In the genomic region with DNA sequence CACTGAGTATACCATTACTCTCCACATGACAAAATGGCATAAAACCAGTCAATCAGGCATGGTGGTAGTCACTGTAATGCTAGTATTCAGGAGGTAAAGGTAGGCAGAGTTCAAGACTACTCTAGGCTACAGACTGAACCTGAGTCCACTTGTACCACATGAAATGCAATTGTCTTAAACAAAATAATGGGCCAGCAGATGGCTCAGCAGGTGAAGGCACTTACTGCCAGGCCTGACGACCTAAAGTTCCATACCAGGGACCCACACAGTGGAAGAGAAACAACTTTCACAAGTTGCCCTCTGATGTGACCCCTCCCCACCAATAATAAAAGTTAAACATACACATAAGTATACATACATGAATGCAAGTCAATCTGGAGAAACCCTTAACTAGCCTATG, we compare ENCODE assay signal across 20 mouse cellular contexts. TPM values are rescaled to one million over a fixed set of nuclear protein-coding genes. Genes with fewer than 3 reads are reported as not detected.
DNase-seq lines count a peak whose midpoint lies in the region; ATAC-seq and TF ChIP-seq lines count a peak whose summit lies in the region.
"Had no signal": no experiment of that assay in that cellular context is flagged by ENCODE, and none has a peak within 500 bp of the region (broad histone marks: within the 10 kb centered on the region; RNA-seq: fewer than 3 reads in every experiment).

No protein-coding gene starts in this region.

- 80% methylated on average over 1 of the region's 1 CpGs for WGBS in heart, embryonic 13.5 days
- WGBS in heart, postnatal 0 days = 67% methylated on average over 1 of the region's 1 CpGs
- 72% methylated on average over 1 of the region's 1 CpGs for WGBS in heart, embryonic 10.5 days

- no peak overlapping the region for H3K4me3 ChIP-seq in heart, embryonic 13.5 days
- H3K4me3 ChIP-seq in heart, postnatal 0 days (ENCODE audit: low read depth, low read length) = no peak overlapping the region
- no peak overlapping the region for H3K4me3 ChIP-seq in heart, embryonic 10.5 days
- H3K4me3 ChIP-seq: forebrain, embryonic 10.5 days; forebrain, embryonic 13.5 days; hindbrain, embryonic 13.5 days had no signal

- no peaks in the 10 kb centered on the region for H3K27me3 ChIP-seq in heart, embryonic 13.5 days (replicated peaks)
- H3K27me3 ChIP-seq in heart, postnatal 0 days (ENCODE audit: control insufficient read depth, insufficient read depth, low read length) = no peaks in the 10 kb centered on the region
- H3K27me3 ChIP-seq in heart, embryonic 10.5 days (ENCODE audit: insufficient read depth, poor library complexity, severe bottlenecking) = no peaks in the 10 kb centered on the region
- H3K27me3 ChIP-seq: forebrain, embryonic 13.5 days; hindbrain, embryonic 13.5 days had no signal

- peaks cover 57% of the 10 kb centered on the region for H3K4me1 ChIP-seq in heart, embryonic 13.5 days
- peaks cover 34% of the 10 kb centered on the region for H3K4me1 ChIP-seq in heart, postnatal 0 days (ENCODE audit: control insufficient read depth, insufficient read depth)
- peaks cover 22% of the 10 kb centered on the region for H3K4me1 ChIP-seq in heart, embryonic 10.5 days

- H3K27ac ChIP-seq in heart, embryonic 13.5 days (replicated peaks) = peak overlapping the region; percentile 60; the same call in 1 of the 2 replicates
- peak overlapping the region; percentile 36 for H3K27ac ChIP-seq in heart, postnatal 0 days (ENCODE audit: low read depth)
- no peak overlapping the region for H3K27ac ChIP-seq in heart, embryonic 10.5 days
- H3K27ac ChIP-seq: forebrain, embryonic 10.5 days; hindbrain, postnatal 0 days had no signal

- no peak for TF ChIP-seq CTCF in heart, postnatal 0 days (IDR thresholded peaks at IDR 0.05; ENCODE audit: low read depth)

- no peak overlapping the region for H3K9ac ChIP-seq in heart, embryonic 13.5 days
- H3K9ac ChIP-seq in heart, postnatal 0 days (replicated peaks; ENCODE audit: low read depth, low read length) = no peak overlapping the region
- H3K9ac ChIP-seq: forebrain, embryonic 13.5 days; hindbrain, embryonic 13.5 days had no signal

- no peaks in the 10 kb centered on the region for H3K36me3 ChIP-seq in heart, embryonic 13.5 days
- H3K36me3 ChIP-seq in heart, postnatal 0 days (replicated peaks; ENCODE audit: control insufficient read depth, insufficient read depth, low read length) = no peaks in the 10 kb centered on the region
- H3K36me3 ChIP-seq in heart, embryonic 10.5 days = 0 out of 2 replicates have a peak, but pooled peaks cover 2% of the 10 kb centered on the region
- H3K36me3 ChIP-seq: hindbrain, embryonic 13.5 days had no signal

- no peaks in the 10 kb centered on the region for H3K9me3 ChIP-seq in heart, embryonic 13.5 days
- H3K9me3 ChIP-seq in heart, postnatal 0 days (replicated peaks; ENCODE audit: control insufficient read depth, low read length) = no peaks in the 10 kb centered on the region
- H3K9me3 ChIP-seq in heart, embryonic 10.5 days = no peaks in the 10 kb centered on the region
- H3K9me3 ChIP-seq: forebrain, embryonic 10.5 days; forebrain, embryonic 13.5 days; hindbrain, embryonic 13.5 days had no signal

- DNase-seq in cerebellum, adult 9-10 months = peak; percentile 63
- DNase-seq in cerebellum, adult 8-10 months = no peak
- no peak for DNase-seq in heart, adult 11 months
- no peak for DNase-seq in heart, postnatal 0 days (ENCODE audit: low spot score)
- DNase-seq in heart, embryonic 10.5 days (ENCODE audit: low spot score) = no peak
- DNase-seq: adrenal gland, adult 8-10 months; adrenal gland, postnatal 25 days; gastrocnemius, postnatal 10 days; gastrocnemius, postnatal 36 days; kidney, adult 18-20 months; kidney, adult 9 months had no signal

- no peak overlapping the region for H3K4me2 ChIP-seq in heart, embryonic 13.5 days
- H3K4me2 ChIP-seq in heart, postnatal 0 days (ENCODE audit: low read depth, low read length) = no peak overlapping the region
- H3K4me2 ChIP-seq: forebrain, embryonic 13.5 days; hindbrain, embryonic 13.5 days had no signal

- ATAC-seq in heart, embryonic 13.5 days (ENCODE audit: extremely low read depth, insufficient number of reproducible peaks, low FRiP score, low TSS enrichment) = no peak
- ATAC-seq in heart, postnatal 0 days (ENCODE audit: insufficient read depth, low read depth) = no peak
- ATAC-seq: activated CD4-positive, CD25-positive, alpha-beta regulatory T cell, adult 4 months; forebrain, embryonic 13.5 days; forebrain, embryonic 16.5 days; hindbrain, postnatal 0 days; inflammation-experienced regulatory T-cells, adult 6 months; intestine, embryonic 16.5 days had no signal

- no peak for TF ChIP-seq EP300 in heart, postnatal 0 days (IDR thresholded peaks at IDR 0.05; ENCODE audit: low read depth)

RNA-seq across cellular contexts. Expression of gene Zfp609, which starts 19.5 kb away (rescaled TPM):
- 4.9 and 5.9 TPM in 2 replicates for polyA plus RNA-seq in heart, embryonic 13.5 days (2015; fragmentation: Nextera tagmentation; extraction: Ambion mirVana)
- total RNA-seq in heart, postnatal 0 days (2014; rRNA removed; ENCODE audit: low replicate concordance) = 7.6 and 8.7 TPM in 2 replicates
- polyA plus RNA-seq in heart, postnatal 0 days (2015; fragmentation: Nextera tagmentation; extraction: Ambion mirVana) = 2.9 and 3.0 TPM in 2 replicates
- 5.8 and 7.7 TPM in 2 replicates for polyA plus RNA-seq in heart, embryonic 10.5 days (2016; fragmentation: Nextera tagmentation; extraction: Ambion mirVana)
